In the genomic region with DNA sequence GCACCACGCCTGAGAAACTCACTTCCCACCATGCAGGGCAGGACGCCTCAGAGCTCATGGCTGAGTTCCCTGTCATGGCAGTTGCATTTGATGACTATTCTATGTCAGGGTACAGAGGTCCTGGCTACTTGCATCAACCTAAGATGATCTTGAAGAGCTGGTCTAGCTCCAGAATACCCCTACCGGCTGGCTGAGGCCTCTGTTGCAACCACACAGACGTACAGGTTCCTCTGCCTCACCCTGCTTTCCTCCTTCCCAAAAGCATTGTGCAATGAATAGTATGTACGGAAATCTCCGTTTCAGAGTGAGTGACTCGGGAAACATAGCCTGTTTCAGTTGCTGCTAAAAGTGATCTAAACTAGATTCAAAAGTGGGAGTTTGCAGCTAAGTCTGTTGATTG, we compare ENCODE assay signal across 16 mouse cellular contexts.
"Had no signal": no experiment of that assay in that cellular context is flagged by ENCODE, and none has a peak within 500 bp of the region (broad histone marks: within the 10 kb centered on the region; RNA-seq: fewer than 3 reads in every experiment).

No protein-coding gene starts in this region.

- H3K9me3 ChIP-seq: kidney, embryonic 15.5 days; liver, embryonic 13.5 days; stomach, embryonic 15.5 days had no signal

- H3K4me2 ChIP-seq: kidney, embryonic 15.5 days; liver, embryonic 13.5 days; midbrain, embryonic 11.5 days; stomach, embryonic 15.5 days had no signal

- H3K36me3 ChIP-seq: liver, embryonic 13.5 days; stomach, embryonic 15.5 days had no signal

- H3K27ac ChIP-seq: kidney, embryonic 15.5 days; left cerebral cortex, adult 2 months; liver, embryonic 13.5 days; macrophage; stomach, embryonic 15.5 days had no signal

- H3K4me3 ChIP-seq: kidney, embryonic 15.5 days; left cerebral cortex, adult 2 months; liver, embryonic 13.5 days; stomach, embryonic 15.5 days had no signal

- DNase-seq: kidney, adult 11 months; kidney, adult 8-10 months; kidney, postnatal 10 days; kidney, postnatal 36 days; layer of hippocampus, postnatal 36 days; liver, embryonic 13.5 days; lung, adult 2 months; midbrain, embryonic 14.5 days; right cerebral cortex, postnatal 14 days; right cerebral cortex, postnatal 4 days; thymus, postnatal 25 days had no signal

- H3K4me1 ChIP-seq: kidney, embryonic 15.5 days; stomach, embryonic 15.5 days had no signal

- H3K9ac ChIP-seq: kidney, embryonic 15.5 days; liver, embryonic 13.5 days; stomach, embryonic 15.5 days had no signal

- H3K27me3 ChIP-seq: kidney, embryonic 15.5 days; liver, embryonic 13.5 days; stomach, embryonic 15.5 days had no signal
